Mouse (Mus musculus): ENCODE results near the gene Vps50.

DNA sequence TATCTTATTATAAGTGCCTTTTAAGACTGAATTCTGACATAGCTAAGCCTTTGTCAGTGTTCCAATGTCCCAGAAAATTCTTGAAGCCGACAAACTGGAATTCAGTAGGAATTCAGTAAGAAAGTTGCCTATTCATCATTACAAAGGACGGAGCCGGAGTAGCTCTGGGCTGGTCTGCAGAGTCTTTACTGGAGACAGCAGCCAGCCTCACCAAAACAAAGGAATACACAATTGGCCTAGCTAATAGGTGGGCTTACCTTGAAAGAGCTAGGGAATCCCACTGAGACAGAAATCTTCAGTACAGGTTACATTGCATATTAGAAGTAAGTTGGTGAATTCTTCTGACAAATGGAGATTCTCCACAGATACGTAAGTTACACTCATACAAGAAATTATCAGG lies 59.0 kb downstream of the Vps50 start:
- TF ChIP-seq CTCF (IDR thresholded peaks at IDR 0.05; ENCODE audit: low read depth) (no peak), EP300 (IDR thresholded peaks at IDR 0.05; ENCODE audit: low read depth) (no peak)
